Mouse (Mus musculus) heart, embryonic 16.5 days (tissue): ENCODE results near the gene Fam114a1. TPM values are rescaled to one million over a fixed set of nuclear protein-coding genes. Genes with fewer than 3 reads are reported as not detected.
A peak's percentile ranks its signal among the peaks of the same experiment; 100 is the strongest.

Experiments used
- ATAC-seq: fragments of 200-750 bp; cut with Nextera tagmentation; replicated peaks from 2 replicates; pipeline ENCODE4 v1.8.0; 2017; ENCODE audit warnings: moderate number of reproducible peaks; ENCODE audit not compliant: insufficient read depth, low FRiP score; ENCODE audit errors: extremely low read depth
- H3K27ac ChIP-seq: fragments of 300-500 bp; sonication (generic); 2 replicates; pipeline ENCODE4 v1.5.1; 2014; ENCODE audit warnings: mild to moderate bottlenecking, low read length, control low read depth, moderate library complexity
- H3K27me3 ChIP-seq: fragments of 300-500 bp; sonication (generic); 2 replicates; pipeline ENCODE4 v1.6.1; 2014; ENCODE audit warnings: low read length, mixed read lengths; ENCODE audit not compliant: control insufficient read depth, insufficient read depth
- H3K36me3 ChIP-seq: fragments of 300-500 bp; sonication (generic); 2 replicates; pipeline ENCODE4 v1.6.1; 2014; ENCODE audit not compliant: control insufficient read depth, insufficient read depth
- H3K4me1 ChIP-seq: fragments of 300-500 bp; sonication (generic); 2 replicates; pipeline ENCODE4 v1.6.1; 2014; ENCODE audit warnings: low read length, mixed read lengths; ENCODE audit not compliant: control insufficient read depth, insufficient read depth
- H3K4me2 ChIP-seq: fragments of 300-500 bp; sonication (generic); 2 replicates; pipeline ENCODE4 v1.6.1; 2014; ENCODE audit warnings: low read depth, mild to moderate bottlenecking, control low read depth, low read length
- H3K4me3 ChIP-seq: fragments of 300-500 bp; sonication (generic); 2 replicates; pipeline ENCODE4 v1.5.1; 2014; ENCODE audit warnings: mild to moderate bottlenecking, control low read depth, low read length
- H3K9ac ChIP-seq: fragments of 300-500 bp; sonication (generic); 2 replicates; pipeline ENCODE4 v1.6.1; 2014; ENCODE audit warnings: low read length, control low read depth
- H3K9me3 ChIP-seq: fragments of 300-500 bp; sonication (generic); replicated peaks from 2 replicates; pipeline ENCODE4 v1.6.1; 2016; ENCODE audit warnings: low read length; ENCODE audit not compliant: control insufficient read depth
- WGBS: fragments of 180-500 bp; shearing (Covaris S2); extraction: QIAGEN DNeasy Blood & Tissue Kit; methylation state at CpG from one replicate; pipeline ENCODE4 v1.1.7; 2014; 5-methylcytosine and 5-hydroxymethylcytosine counted together
- polyA plus RNA-seq: library from polyadenylated mRNA; unstranded; fragments of >200 nt; fragmentation: Nextera tagmentation; extraction: Ambion mirVana; gene quantifications from 2 replicates; pipeline ENCODE4 v1.2.1, GENCODE M21; 2015

Fam114a1 gene
- polyA plus RNA-seq, 1 experiment from 2014 or later: 36.4 TPM

GRCm38 (mm10) chr5:64960857-64961391 is 8.9 kb upstream of the Fam114a1 start:
- Histone ChIP-seq H3K27ac (no peak overlapping the region), H3K9ac (no peak overlapping the region), H3K4me2 (no peak overlapping the region), H3K4me3 (no peak overlapping the region), H3K9me3 (no peaks in the 10 kb centered on the region), H3K36me3 (no peaks in the 10 kb centered on the region), H3K27me3 (no peaks in the 10 kb centered on the region), H3K4me1 (no peaks in the 10 kb centered on the region)
- ATAC-seq: no peak
- 82% methylated on average over 13 of the region's 13 CpGs for WGBS

GRCm38 (mm10) chr5:64963271-64963670 is 6.6 kb upstream of the Fam114a1 start:
- Histone ChIP-seq H3K9me3 (no peaks in the 10 kb centered on the region), H3K27ac (no peak overlapping the region), H3K36me3 (no peaks in the 10 kb centered on the region), H3K4me1 (no peaks in the 10 kb centered on the region), H3K27me3 (no peaks in the 10 kb centered on the region), H3K4me3 (no peak overlapping the region), H3K4me2 (no peak overlapping the region), H3K9ac (no peak overlapping the region)
- ATAC-seq: no peak
- 73% methylated on average over 5 of the region's 5 CpGs for WGBS

- H3K36me3 ChIP-seq: no peaks in the 10 kb centered on the region
Measured at GRCm38 (mm10) chr5:64963735-64964134, 6.1 kb upstream of the Fam114a1 start.

GRCm38 (mm10) chr5:64968961-64969860 is 660 bp upstream of the Fam114a1 start:
- WGBS: 7% methylated on average over 14 of the region's 14 CpGs
- Histone ChIP-seq H3K4me3 (peak overlapping the region; percentile 83), H3K36me3 (no peaks in the 10 kb centered on the region), H3K27ac (peak overlapping the region; percentile 66), H3K4me1 (peaks cover 4% of the 10 kb centered on the region; the same call in 1 of the 2 replicates), H3K27me3 (no peaks in the 10 kb centered on the region), H3K9ac (peak overlapping the region; percentile 90), H3K4me2 (peak overlapping the region; percentile 75), H3K9me3 (no peaks in the 10 kb centered on the region)
- peak; percentile 51 for ATAC-seq

More at GRCm38 (mm10) chr5:64963735-64964134, 6.1 kb upstream of the Fam114a1 start:
- Histone ChIP-seq H3K9ac (no peak overlapping the region), H3K4me3 (no peak overlapping the region), H3K4me1 (no peaks in the 10 kb centered on the region), H3K9me3 (no peaks in the 10 kb centered on the region), H3K27me3 (no peaks in the 10 kb centered on the region), H3K4me2 (no peak overlapping the region), H3K27ac (no peak overlapping the region)
- WGBS: 83% methylated on average over 3 of the region's 3 CpGs
- ATAC-seq: no peak

- Histone ChIP-seq H3K4me3 (no peak overlapping the region), H3K9me3 (no peaks in the 10 kb centered on the region), H3K9ac (no peak overlapping the region), H3K27ac (no peak overlapping the region), H3K36me3 (peaks cover 6% of the 10 kb centered on the region), H3K4me1 (peaks cover 4% of the 10 kb centered on the region; the same call in 1 of the 2 replicates), H3K27me3 (no peaks in the 10 kb centered on the region), H3K4me2 (no peak overlapping the region)
- no peak for ATAC-seq
- WGBS: 48% methylated on average over 5 of the region's 5 CpGs
Measured at GRCm38 (mm10) chr5:64975121-64975520, 5.2 kb downstream of the Fam114a1 start.

- Histone ChIP-seq H3K27me3 (no peaks in the 10 kb centered on the region), H3K4me3 (no peak overlapping the region), H3K9me3 (no peaks in the 10 kb centered on the region), H3K36me3 (peaks cover 18% of the 10 kb centered on the region), H3K27ac (no peak overlapping the region), H3K4me1 (no peaks in the 10 kb centered on the region), H3K9ac (no peak overlapping the region), H3K4me2 (no peak overlapping the region)
- no peak for ATAC-seq
- 69% methylated on average over 8 of the region's 8 CpGs for WGBS
Measured at GRCm38 (mm10) chr5:64977128-64977527, 7.3 kb downstream of the Fam114a1 start.

GRCm38 (mm10) chr5:64985971-64986370 is 16.1 kb downstream of the Fam114a1 start:
- WGBS: 46% methylated on average over 7 of the region's 7 CpGs
- no peak for ATAC-seq
- Histone ChIP-seq H3K27me3 (no peaks in the 10 kb centered on the region), H3K4me3 (no peak overlapping the region), H3K4me1 (peaks cover 9% of the 10 kb centered on the region), H3K4me2 (no peak overlapping the region), H3K9ac (no peak overlapping the region), H3K27ac (no peak overlapping the region), H3K9me3 (no peaks in the 10 kb centered on the region), H3K36me3 (peaks cover 13% of the 10 kb centered on the region)

- peaks cover 12% of the 10 kb centered on the region for H3K4me1 ChIP-seq
- no peak overlapping the region for H3K27ac ChIP-seq
- H3K27me3 ChIP-seq: no peaks in the 10 kb centered on the region
- no peak overlapping the region for H3K4me2 ChIP-seq
- no peaks in the 10 kb centered on the region for H3K9me3 ChIP-seq
- ATAC-seq: no peak
- WGBS: 90% methylated on average over 1 of the region's 1 CpGs
- H3K4me3 ChIP-seq: no peak overlapping the region
- peaks cover 3% of the 10 kb centered on the region; the same call in 1 of the 2 replicates for H3K36me3 ChIP-seq
- no peak overlapping the region for H3K9ac ChIP-seq
Measured at GRCm38 (mm10) chr5:64989940-64990339, 20.1 kb downstream of the Fam114a1 start.

GRCm38 (mm10) chr5:64992540-64992939 is 22.7 kb downstream of the Fam114a1 start:
- Histone ChIP-seq H3K36me3 (peaks cover 11% of the 10 kb centered on the region; the same call in 1 of the 2 replicates), H3K4me3 (no peak overlapping the region), H3K27ac (no peak overlapping the region), H3K4me1 (peaks cover 12% of the 10 kb centered on the region), H3K9ac (no peak overlapping the region), H3K27me3 (no peaks in the 10 kb centered on the region), H3K4me2 (no peak overlapping the region), H3K9me3 (no peaks in the 10 kb centered on the region)
- no peak for ATAC-seq
- 37% methylated on average over 8 of the region's 8 CpGs for WGBS
